Mouse (Mus musculus) left cerebral cortex, adult 18-20 months (tissue): Measurements from ENCODE around the gene Bbs4. TPM values are rescaled to one million over a fixed set of nuclear protein-coding genes. Genes with fewer than 3 reads are reported as not detected.
A peak's percentile ranks its signal among the peaks of the same experiment; 100 is the strongest.
"Not testable (repeated sequence)": the region's sequence is repeated elsewhere in the genome, so short reads cannot be mapped to it uniquely, and the experiment has no call there.

Experiments
- DNase-seq, 2 experiments: peaks; one replicate each; pipeline ENCODE4 v3.0.0; 2021 to 2022; ENCODE audit warnings: low spot score in 2 of 2, mixed read lengths in 1 of 2
- long read RNA-seq, 2 experiments: library from polyadenylated mRNA; stranded (forward); transcript quantifications; one replicate each; pipeline ENCODE4 v2.0.0; 2021
- total RNA-seq, 2 experiments: library from RNA; stranded (reverse); gene quantifications; 2 replicates each; pipeline ENCODE4 v1.2.3; 2021

Bbs4 gene
- total RNA-seq: 10 to 100 TPM; 47.5 to 47.9 TPM
- long read RNA-seq, experiment 1, transcript Bbs4-201 (16 exons, 2,518 nt): major isoform, 94 of 128 reads
- long read RNA-seq, experiment 1, partial matches to known transcripts: 11 of 128 reads
- long read RNA-seq, experiment 1, other reads (novel, unspliced or antisense): 23 of 128 reads
- long read RNA-seq, experiment 2, transcript Bbs4-201 (16 exons, 2,518 nt): major isoform, 83 of 103 reads
- long read RNA-seq, experiment 2, partial matches to known transcripts: 3 of 103 reads
- long read RNA-seq, experiment 2, other reads (novel, unspliced or antisense): 17 of 103 reads

DNA sequence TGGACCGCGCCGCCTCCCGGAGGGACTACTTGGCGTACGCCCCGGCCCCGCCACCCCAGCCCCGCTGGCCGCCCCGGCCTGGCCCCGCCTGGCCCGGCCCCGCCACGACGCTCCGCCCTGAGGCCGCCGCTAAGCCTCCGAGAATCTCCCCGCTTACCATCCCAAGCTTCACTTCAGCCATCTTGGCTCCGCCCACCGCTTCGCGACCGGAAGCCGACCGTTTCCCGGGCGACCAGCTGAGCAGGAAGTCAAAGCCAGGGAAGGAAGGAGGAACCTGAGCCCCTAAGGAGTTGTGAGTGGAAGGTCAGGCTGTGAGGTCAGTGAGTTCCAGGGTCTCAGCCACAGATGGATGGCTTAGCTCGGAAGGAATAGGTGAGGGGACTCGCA is at the start of gene Bbs4:
Gene Bbs4, minus strand, starts transcription at position 256 of the 387 bp plus-strand sequence.
- peak; percentile 90 to 92 for DNase-seq

DNA sequence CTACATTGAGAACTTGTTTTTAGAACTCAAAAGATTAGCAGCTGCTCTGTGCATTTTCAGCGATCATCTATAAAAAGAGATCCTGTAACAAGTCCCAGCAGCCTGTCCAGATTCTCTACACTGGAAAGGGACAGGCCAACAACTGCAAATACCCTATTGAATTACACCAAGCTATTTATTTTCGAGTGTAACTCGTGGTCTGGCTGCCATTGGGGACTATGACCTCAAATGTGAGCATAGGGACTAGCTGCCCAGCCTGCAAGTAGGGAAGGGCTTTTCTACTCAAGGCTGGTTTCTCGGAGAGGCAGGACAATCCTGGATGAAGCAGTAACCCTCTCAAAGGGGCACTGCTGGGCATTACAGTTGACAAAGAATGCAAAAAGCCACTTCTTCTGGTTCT is 35.8 kb upstream of the Bbs4 start:
- no peak for DNase-seq

DNA sequence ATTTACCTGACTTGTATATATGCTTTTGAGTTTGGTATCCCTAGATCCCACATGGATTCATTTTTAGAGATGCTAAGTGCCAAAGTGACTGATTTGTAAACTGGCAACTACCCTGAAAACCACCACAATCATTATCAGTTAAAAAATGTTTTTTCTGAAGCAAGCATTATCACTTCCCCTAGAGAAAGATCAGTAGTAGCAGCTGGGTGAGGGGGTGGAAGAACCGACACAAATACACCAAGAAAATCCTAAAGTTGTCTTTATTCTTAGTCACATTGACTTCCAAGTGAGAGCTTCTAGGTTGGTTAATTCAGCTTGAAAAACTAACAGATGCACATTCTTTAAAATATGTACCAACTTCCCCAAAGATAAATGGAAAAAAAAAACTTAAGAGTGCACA is 35.0 kb upstream of the Bbs4 start:
- peak in 1 of 2 experiments; percentile 39 for DNase-seq

DNA sequence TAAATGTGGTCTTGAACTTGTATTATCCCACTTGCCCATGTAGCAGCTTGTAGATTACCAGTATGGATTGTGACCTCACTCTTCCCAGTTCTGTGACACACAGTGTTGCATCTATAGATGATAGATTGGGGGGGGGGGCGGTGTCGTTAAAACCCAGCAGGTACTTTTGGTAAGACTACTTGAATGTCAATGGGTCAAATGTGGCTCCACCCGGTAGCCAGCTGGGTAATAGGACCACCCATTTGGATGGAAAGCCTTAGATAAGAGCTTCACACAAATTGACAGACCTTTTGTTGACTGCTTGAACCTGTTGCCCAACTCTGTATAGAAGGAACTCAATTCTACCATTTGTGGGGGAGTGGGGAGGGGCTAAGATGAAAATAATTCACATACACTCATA is 34.2 kb upstream of the Bbs4 start:
- no peak for DNase-seq

DNA sequence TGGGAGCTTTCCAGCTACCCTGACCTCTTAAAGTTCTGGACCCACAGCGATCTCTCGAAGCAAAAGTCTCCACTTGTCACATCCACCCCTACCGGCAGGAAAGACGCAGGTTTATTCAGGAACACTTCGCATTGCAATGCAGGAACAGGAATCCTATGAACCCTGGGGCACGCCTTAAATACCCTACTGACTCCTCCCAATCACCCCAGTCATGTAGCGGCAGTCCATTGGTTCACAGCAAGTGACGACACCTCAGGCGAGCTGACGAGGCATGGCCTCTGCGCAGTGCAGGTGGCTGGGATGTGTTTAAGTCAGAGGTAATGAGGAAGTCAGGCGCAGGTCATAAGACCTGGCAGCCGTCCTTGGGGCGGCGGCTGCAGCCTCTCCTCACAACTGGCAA is 22.3 kb upstream of the Bbs4 start:
- no peak for DNase-seq

DNA sequence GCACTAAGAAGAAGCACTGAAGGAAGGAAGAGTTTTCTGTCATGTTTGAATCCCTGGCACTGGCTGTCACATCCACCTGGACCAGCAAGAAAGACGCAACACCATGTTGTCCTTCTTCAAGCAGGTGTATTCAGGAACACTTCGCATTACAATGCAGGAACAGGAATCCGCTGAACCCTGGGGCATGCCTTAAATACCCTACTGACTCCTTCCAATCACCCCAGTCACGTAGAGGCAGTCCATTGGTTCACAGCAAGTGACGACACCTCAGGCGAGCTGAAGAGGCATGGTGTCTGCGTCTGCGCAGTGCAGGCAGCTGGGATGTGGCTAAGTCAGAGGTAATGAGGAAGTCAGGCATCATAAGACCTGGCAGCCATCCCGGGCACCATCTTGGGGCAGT is 16.3 kb upstream of the Bbs4 start:
- no peak for DNase-seq

DNA sequence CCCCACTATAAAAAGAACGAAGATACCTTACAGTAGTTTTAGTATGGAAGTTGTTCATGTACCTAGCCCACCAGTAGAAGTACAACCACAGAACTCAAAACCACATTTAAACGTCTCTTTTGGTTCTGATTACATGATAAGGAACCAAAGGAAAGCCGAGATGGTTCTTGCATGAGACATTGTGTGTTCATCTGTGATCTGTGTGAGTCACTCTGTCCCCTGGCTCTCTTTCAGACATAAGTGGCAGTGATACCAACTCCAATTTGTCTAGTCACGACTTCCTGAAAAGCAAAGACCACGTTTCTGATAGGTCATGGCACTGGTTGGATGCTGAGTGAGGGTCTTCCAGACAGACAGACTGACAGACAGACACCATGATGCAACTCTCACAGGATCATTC is 15.9 kb upstream of the Bbs4 start:
- DNase-seq: no peak

DNA sequence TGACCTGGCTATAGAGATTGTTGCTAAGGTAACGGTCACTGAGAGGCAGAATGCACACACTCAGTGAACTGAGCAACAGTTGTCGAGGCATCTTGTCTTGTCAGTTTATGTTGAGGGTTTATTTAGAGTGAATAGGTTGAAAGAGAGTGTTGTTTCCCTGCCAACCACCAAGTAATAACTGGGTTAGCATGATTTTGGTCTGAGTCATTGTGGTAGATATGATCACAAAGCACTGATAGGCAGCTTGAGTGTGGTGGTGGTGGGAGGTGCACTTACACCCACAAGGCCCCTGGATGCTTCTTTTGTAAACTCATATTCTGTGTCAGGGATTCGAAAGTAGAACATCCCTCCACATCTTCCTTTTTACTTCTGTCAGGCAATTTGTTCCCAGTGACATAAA is 7.2 kb upstream of the Bbs4 start:
- DNase-seq: not testable (repeated sequence)

DNA sequence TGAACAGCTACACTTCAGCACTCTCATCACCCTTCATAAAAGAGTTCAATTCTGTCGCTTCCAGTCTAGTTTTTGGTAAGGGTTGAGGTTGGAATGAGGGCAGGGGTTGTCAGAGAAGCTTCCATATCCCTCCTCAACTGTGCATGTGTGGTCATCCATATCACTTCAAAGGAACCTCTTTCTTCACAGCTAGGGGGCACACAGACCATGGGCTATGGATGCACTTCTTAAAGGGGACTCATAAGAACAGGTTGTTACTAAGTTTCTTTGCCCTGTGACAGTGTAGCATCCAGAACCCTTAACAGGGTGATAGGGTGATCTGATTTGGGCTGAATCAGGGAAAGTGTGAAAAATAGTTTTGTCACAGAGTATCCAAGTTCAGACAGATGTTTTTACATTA is 4.7 kb upstream of the Bbs4 start:
- DNase-seq: not testable (repeated sequence)

DNA sequence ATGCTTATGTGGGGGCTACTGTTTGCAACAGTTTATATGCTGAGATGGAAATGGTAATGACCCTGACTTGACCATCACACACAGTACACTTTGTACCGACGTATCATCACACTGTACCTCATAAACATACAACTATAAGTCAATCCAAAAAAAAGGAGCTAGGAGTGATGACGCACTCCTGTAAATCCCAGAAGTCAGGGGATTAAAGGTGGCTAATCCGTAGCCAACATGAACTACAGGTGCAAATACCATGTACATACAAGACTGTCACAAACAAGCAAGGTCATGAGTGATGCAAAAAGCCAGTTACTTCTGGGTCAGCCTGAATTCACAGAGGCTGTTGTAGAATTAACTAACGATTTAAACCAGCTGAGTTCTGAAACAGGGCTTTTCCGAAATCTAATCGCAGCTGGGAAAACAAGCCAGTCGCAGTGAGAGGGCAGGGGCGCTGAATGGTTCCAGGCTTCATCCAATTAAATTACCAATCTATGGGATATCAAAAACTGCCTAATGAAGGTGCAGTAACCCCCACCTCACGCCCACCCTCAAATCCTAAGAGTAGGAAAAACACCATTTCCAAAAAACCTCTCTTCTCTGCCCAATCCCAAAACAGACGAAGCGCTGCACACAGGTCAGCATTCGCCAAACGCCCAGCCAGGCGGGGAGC is 589 bp downstream of the Bbs4 start:
- DNase-seq: no peak

DNA sequence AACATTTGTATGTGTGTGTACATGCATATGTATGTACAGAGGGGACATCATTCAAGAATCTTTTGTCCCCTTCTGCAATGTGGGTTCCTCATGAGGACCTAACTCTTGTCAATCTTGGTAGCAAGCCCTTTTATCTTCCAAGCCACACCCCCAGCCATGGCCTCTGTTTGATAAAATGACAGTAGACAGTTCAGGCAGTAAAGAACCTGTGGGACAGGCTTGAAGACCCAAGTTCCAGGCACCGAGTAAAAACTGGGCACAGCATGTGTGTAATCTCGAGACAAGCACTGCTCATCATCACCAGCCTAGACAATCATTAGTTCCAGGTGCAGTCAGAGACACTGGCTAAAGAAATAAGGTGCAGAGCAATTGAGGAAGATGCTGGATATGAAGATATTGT is 7.1 kb downstream of the Bbs4 start:
- DNase-seq: no peak

DNA sequence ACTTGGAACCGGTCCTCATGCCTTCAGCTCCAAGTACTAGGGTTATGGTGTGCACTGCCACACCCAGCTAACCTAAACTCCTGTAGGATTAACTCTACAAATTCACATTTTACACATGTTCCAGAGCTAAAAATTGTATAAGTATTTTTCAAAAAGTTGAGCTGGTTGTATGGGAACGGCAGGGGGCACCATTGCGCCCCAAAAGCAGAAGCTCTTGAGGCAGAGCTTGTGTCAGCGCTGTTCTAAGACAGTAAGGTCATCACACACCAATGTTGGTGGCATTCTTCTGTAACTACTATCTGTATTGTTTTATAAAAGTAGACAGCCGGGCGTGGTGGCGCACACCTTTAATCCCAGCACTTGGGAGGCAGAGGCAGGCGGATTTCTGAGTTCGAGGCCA is 13.3 kb downstream of the Bbs4 start:
- DNase-seq: no peak

DNA sequence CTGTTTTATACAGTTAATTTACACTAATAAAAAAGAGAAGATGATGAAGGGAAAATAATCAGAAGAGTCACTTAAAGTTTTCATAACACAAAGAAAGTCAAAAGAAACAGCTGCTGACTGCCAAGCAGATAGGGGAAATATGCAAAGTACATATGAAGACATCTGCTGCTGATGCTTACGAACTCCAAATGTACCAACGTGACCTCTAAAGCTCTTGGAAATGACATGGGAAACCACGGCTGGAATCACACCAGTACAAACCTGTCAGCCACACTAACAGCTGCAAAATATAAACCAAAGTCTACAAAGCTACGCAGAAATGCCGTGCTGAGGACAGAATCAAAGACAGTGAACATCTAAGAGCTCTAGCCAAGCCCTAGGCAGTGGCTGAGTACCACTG is 14.2 kb downstream of the Bbs4 start:
- no peak for DNase-seq

DNA sequence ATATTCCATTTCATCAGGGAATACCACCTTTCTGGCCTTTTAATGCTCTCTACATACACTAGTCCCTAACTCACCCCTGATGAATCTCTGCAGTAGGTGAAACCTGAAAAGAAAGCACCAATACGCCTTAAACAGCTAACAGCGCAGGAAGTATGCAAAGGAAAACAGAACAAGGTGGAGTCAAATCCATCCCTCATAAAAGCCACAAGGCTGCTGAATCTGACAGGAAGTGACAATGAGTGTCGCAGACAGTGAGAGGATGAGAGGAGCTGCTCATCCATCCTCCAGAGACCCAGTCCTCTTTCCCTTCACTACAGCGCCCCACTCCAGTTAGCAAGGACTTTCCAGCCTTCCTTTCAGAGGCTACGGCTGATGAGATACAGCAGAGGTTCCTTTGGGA is 14.9 kb downstream of the Bbs4 start:
- DNase-seq: no peak

DNA sequence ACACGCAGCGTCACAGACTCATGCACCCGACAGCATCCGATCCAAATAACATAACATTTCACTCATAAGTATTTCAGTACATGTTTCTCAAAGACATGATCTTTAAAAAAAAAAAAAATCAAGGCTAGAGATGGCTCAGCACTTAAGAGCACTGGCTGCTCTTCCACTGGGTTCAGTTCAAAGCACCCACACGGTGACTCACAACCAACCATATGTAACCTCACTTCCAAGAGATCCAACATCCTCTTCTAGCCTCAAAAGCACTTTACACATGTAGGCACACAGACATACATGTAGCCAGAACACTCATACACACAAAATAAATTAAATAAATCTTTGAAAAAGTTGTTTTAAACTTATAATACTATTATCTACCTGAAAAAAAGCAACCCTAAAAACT is 15.4 kb downstream of the Bbs4 start:
- no peak for DNase-seq

DNA sequence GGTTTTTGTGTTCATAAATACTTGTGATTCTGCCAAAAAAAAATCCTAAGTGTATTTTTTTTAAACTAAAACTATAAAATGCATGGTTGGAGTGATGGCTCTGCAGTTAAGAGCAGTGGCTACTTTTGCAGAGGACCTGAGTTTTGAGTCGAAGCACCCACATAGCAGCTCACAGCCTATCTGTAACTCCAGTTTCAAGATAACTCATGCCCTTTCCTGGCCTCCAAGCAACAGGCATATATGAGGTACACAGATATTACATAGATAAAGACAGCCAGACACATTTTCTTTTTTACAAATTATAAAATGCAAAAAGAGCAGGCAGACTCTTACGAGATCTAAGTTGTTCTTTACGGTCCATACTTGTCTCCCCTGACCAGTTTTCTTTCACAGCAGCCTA is 16.8 kb downstream of the Bbs4 start:
- no peak for DNase-seq

DNA sequence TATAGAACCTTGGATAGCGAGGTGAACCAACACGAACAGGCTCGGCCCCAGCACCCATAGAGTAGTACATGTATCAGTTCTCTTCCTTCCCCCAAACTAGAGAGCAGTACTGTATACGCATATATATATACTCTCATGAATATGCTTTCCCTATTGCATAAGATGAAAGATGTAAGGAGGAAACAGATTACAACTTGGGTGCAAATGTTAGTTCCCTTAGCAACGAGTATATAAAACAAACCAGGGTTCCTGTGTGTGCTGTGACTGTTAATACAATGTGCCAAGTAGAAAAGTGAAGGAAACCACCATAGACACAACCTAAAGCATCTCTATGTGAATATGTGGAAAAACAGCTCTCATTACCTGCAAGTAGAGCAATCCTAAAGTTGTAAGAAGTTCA is 23.3 kb downstream of the Bbs4 start:
- no peak for DNase-seq

DNA sequence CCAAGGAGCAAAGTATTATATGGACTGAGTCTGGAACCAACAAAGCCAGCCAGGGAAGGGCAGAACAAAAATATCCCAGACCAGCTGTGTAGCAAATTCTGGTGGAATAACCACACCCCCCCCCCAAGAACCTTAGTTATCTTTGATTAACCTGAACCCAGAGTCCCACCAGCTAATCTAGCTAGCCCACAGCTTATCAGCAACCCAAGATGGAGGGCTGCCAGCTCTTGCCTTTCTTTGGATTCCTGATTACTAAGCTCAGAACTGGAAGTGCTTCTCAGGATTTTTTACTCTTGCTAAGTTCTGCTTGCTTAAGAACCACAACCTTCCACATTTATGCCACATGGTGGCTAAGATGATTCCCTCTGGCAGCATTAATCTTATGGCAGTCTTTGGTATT is 29.0 kb downstream of the Bbs4 start:
- DNase-seq: no peak

DNA sequence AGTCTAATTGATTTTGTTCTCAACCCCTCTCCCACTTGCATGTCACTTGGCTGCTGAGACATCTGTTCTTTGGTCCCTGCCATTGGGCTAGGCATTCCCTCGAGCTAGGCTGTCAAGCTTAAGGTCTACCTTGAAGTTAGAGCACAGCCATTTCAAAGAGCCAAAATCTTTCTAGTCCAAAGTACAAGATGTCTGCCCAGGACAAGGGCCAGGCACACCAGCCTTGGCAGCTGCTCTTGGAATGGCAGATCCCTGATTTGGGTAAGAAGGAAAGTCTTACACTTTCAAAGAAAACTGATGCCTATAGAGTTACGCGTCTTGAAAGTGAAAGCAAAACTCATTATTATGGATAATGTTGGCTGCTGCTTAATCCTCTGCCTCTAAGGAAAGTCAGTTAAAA is 37.1 kb downstream of the Bbs4 start:
- DNase-seq: no peak

DNA sequence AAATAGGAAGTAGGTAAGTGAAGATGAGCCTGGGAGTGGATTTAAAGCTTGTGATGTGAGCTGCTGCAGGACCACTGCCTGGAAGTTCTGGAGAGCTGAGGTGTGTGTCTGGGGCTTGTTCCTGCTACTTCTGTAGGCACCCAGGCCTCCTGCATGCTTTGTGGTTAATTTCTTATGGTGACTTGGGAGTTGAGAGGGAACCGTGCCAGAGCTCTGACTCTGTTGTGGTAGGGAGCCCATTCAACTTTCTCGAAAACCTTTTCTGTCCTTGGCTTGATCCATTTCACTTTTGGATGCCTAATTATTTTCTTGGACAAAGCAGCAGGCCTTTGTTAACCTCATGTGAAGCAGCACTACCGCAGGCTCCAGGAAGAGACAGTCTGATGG is 42.0 kb downstream of the Bbs4 start:
- DNase-seq: no peak

DNA sequence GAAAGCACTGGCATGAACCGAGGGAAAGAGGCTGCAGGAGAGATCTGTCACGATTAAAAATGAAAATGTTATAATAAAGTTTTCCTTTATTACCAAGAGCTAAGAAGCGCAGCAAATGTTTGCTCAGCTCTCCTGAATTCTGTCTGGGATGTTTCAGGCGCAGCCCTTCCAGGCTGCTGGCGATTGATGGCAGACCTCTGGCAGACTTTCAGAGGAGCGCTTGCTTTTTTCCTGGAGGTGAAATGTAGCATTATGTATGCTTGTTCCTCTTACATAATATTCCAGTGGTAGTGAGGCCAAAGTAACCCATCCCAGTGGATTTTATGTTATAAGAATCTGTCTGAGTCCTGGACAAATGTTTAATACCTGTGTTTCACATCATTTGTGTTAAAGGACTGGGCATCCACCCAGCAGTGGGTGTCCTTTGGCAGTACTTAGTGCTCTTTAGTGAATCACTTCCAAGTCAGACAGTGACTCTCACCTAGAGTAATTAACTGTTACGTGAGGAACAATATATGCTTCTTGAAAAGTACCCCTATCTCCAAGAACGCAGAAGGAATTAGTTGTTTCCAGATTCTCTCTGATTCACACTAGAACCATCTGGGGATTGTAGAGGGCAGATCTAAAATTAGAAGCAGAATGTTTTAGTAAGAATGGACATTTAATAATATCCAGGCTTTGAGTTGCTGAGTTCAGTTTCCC is 42.6 kb downstream of the Bbs4 start:
- DNase-seq: no peak

DNA sequence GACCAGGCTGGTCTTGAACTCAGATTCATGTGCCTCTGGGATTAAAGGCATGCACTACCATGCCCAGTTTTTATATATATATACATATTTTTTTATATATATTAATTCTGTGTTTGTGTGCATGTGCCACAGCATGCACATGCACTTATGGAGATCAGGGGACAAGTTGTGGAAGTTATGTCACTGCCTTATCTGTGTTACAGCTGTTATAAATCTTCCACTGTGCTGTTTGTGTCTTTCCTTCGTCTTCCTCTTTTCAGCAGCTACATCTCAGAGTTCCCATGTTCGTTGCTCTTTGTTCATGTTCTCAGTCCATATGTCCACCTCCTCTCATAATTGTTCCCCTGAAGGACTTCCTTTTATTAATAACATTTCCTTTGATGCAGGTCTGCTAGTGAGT is 45.4 kb downstream of the Bbs4 start:
- DNase-seq: no peak

DNA sequence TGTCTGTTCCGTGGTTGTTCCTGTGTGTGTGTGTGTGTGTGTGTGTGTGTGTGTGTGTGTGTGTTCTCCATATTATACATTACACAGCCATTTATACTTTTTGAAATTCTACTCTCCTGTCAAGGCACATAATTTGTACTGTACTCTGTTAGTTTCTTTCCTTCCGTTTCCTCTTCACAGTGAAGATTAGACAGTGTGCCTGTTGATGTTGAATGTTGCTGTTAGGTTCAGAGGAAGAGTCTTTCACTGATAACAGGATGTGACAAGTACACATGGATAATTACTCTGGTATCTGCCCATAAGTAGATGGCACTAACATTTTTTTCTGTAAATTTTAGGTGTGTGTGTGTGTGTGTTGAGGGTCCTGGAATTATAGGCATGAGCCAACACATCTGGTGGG is 56.9 kb downstream of the Bbs4 start:
- DNase-seq: no peak
